Mouse (Mus musculus): ENCODE results near the gene Mrm3. TPM values are rescaled to one million over a fixed set of nuclear protein-coding genes. Genes with fewer than 3 reads are reported as not detected.

Mrm3 gene
- polyA plus RNA-seq, 1 experiment from 2014 or later: 18.6 TPM

GRCm38 (mm10) chr11:76243811-76244546 lies 464 bp downstream of the Mrm3 start:
- no peak for ATAC-seq (replicated peaks; ENCODE audit: low FRiP score)
- 3% methylated on average over 34 of the region's 34 CpGs for WGBS

DNA sequence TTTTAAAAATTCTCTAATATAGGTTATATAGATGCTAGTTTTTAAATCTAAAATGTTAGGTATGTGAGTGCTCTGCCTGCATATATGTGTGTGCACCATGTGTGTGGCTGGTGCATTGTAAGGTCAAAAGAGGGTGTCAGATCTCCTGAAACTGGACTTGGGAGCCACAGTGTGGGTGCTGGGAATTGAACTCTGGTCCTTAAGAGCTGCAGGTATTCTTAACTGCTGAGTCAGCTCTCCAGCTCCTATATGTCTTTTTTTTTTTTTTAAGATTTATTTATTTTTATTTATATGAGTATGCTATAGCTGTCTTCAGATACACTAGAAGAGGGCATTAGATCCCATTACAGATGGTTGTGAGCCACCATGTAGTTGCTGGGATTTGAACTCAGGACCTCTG lies 2.9 kb downstream of the Mrm3 start:
- H3K27me3 ChIP-seq (ENCODE audit: control insufficient read depth, insufficient read depth, low read length): no peaks in the 10 kb centered on the region
- ATAC-seq (replicated peaks; ENCODE audit: low FRiP score): no peak
- H3K36me3 ChIP-seq (ENCODE audit: control insufficient read depth, insufficient read depth, low read length): no peaks in the 10 kb centered on the region
- H3K4me3 ChIP-seq (ENCODE audit: low read depth, low read length): no peak overlapping the region
- no peaks in the 10 kb centered on the region for H3K9me3 ChIP-seq (ENCODE audit: control insufficient read depth, low read length)
- H3K4me1 ChIP-seq (replicated peaks; ENCODE audit: control insufficient read depth, insufficient read depth, low read length): peaks cover 3% of the 10 kb centered on the region
- H3K4me2 ChIP-seq (ENCODE audit: low read depth, low read length, severe bottlenecking): no peak overlapping the region
- H3K9ac ChIP-seq (ENCODE audit: low read length): no peak overlapping the region
- no peak overlapping the region for H3K27ac ChIP-seq (ENCODE audit: low read depth, low read length)
- no peak for DNase-seq (ENCODE audit: low spot score)

More at GRCm38 (mm10) chr11:76243811-76244546, 464 bp downstream of the Mrm3 start:
- H3K27me3 ChIP-seq (ENCODE audit: control insufficient read depth, insufficient read depth, low read length): no peaks in the 10 kb centered on the region
- no peaks in the 10 kb centered on the region for H3K9me3 ChIP-seq (ENCODE audit: control insufficient read depth, low read length)
- peak overlapping the region; percentile 84 for H3K4me3 ChIP-seq (ENCODE audit: low read depth, low read length)
- peaks cover 3% of the 10 kb centered on the region for H3K4me1 ChIP-seq (replicated peaks; ENCODE audit: control insufficient read depth, insufficient read depth, low read length)
- no peak for DNase-seq (ENCODE audit: low spot score)
- peak overlapping the region; percentile 81 for H3K9ac ChIP-seq (ENCODE audit: low read length)
- no peak overlapping the region for H3K27ac ChIP-seq (ENCODE audit: low read depth, low read length)
- H3K36me3 ChIP-seq (ENCODE audit: control insufficient read depth, insufficient read depth, low read length): no peaks in the 10 kb centered on the region
- peak overlapping the region; percentile 81 for H3K4me2 ChIP-seq (ENCODE audit: low read depth, low read length, severe bottlenecking)

GRCm38 (mm10) chr11:76247239-76247638 lies 3.7 kb downstream of the Mrm3 start:
- Histone ChIP-seq H3K4me2 (ENCODE audit: low read depth, low read length, severe bottlenecking) (no peak overlapping the region), H3K9ac (ENCODE audit: low read length) (no peak overlapping the region), H3K4me1 (replicated peaks; ENCODE audit: control insufficient read depth, insufficient read depth, low read length) (peaks cover 3% of the 10 kb centered on the region), H3K27ac (ENCODE audit: low read depth, low read length) (no peak overlapping the region), H3K36me3 (ENCODE audit: control insufficient read depth, insufficient read depth, low read length) (no peaks in the 10 kb centered on the region), H3K4me3 (ENCODE audit: low read depth, low read length) (no peak overlapping the region), H3K9me3 (ENCODE audit: control insufficient read depth, low read length) (no peaks in the 10 kb centered on the region), H3K27me3 (ENCODE audit: control insufficient read depth, insufficient read depth, low read length) (no peaks in the 10 kb centered on the region)
- 61% methylated on average over 2 of the region's 2 CpGs for WGBS
- ATAC-seq (replicated peaks; ENCODE audit: low FRiP score) (no peak), DNase-seq (ENCODE audit: low spot score) (no peak)

GRCm38 (mm10) chr11:76252036-76252435 lies 8.5 kb downstream of the Mrm3 start:
- no peak overlapping the region for H3K9ac ChIP-seq (ENCODE audit: low read length)
- H3K4me2 ChIP-seq (ENCODE audit: low read depth, low read length, severe bottlenecking): no peak overlapping the region
- H3K4me1 ChIP-seq (replicated peaks; ENCODE audit: control insufficient read depth, insufficient read depth, low read length): peaks cover 5% of the 10 kb centered on the region; the same call in 1 of the 2 replicates
- H3K27me3 ChIP-seq (ENCODE audit: control insufficient read depth, insufficient read depth, low read length): no peaks in the 10 kb centered on the region
- H3K4me3 ChIP-seq (ENCODE audit: low read depth, low read length): no peak overlapping the region
- H3K36me3 ChIP-seq (ENCODE audit: control insufficient read depth, insufficient read depth, low read length): no peaks in the 10 kb centered on the region
- peak; percentile 45 for DNase-seq (ENCODE audit: low spot score)
- ATAC-seq (replicated peaks; ENCODE audit: low FRiP score): no peak
- H3K27ac ChIP-seq (ENCODE audit: low read depth, low read length): no peak overlapping the region
- 71% methylated on average over 3 of the region's 3 CpGs for WGBS
- no peaks in the 10 kb centered on the region for H3K9me3 ChIP-seq (ENCODE audit: control insufficient read depth, low read length)

DNA sequence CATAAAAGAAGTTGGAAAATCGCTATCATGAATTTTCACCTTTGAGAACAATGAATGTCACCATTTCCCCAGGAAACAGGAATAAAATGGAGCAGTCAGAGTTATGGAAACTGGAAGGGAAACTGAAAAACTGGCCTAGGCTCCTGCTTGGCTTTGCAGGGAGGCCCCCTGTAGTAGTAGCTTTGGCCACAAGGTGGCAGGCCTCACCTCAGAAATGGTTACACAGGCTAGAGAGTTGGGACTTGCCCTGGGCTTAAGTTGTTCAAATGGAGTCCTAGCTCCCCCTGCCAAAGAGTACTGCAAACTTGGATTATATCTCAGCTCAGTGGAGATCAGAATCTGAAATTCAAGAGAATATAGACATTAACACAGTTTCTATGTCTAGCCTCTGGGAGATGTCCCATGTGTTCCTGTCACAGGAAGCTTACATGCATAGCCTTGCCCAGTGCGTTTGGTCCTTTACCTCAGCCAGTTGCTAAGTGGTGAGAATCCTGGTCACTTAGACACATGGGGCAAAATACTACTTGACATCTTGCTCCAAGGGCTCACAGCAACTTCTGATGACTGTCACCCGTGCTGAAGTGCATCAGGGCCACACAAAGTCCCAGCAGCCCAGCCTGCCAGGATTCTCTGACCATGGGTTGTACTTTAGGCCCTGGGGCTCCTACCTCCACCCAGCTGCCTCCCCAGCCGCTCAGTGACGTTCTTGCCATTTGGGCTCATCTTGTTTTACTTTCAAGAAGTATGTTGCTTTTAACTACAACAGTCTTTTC lies 9.8 kb downstream of the Mrm3 start:
- Histone ChIP-seq H3K4me3 (ENCODE audit: low read depth, low read length) (no peak overlapping the region), H3K4me2 (ENCODE audit: low read depth, low read length, severe bottlenecking) (no peak overlapping the region), H3K9ac (ENCODE audit: low read length) (no peak overlapping the region), H3K4me1 (replicated peaks; ENCODE audit: control insufficient read depth, insufficient read depth, low read length) (peaks cover 5% of the 10 kb centered on the region; the same call in 1 of the 2 replicates), H3K27me3 (ENCODE audit: control insufficient read depth, insufficient read depth, low read length) (no peaks in the 10 kb centered on the region), H3K9me3 (ENCODE audit: control insufficient read depth, low read length) (no peaks in the 10 kb centered on the region), H3K27ac (ENCODE audit: low read depth, low read length) (0 out of 2 replicates have a peak overlapping the region, but pooled peaks have one; percentile 7), H3K36me3 (ENCODE audit: control insufficient read depth, insufficient read depth, low read length) (no peaks in the 10 kb centered on the region; the same call in 1 of the 2 replicates)
- ATAC-seq (replicated peaks; ENCODE audit: low FRiP score): peak; percentile 85
- 53% methylated on average over 5 of the region's 5 CpGs for WGBS
- peak; percentile 90 for DNase-seq (ENCODE audit: low spot score)

GRCm38 (mm10) chr11:76253918-76254264 lies 10.4 kb downstream of the Mrm3 start:
- Histone ChIP-seq H3K36me3 (ENCODE audit: control insufficient read depth, insufficient read depth, low read length) (no peaks in the 10 kb centered on the region; the same call in 1 of the 2 replicates), H3K9me3 (ENCODE audit: control insufficient read depth, low read length) (no peaks in the 10 kb centered on the region), H3K4me1 (replicated peaks; ENCODE audit: control insufficient read depth, insufficient read depth, low read length) (peaks cover 5% of the 10 kb centered on the region; the same call in 1 of the 2 replicates), H3K27ac (ENCODE audit: low read depth, low read length) (peak overlapping the region; percentile 7; the same call in 1 of the 2 replicates), H3K9ac (ENCODE audit: low read length) (no peak overlapping the region), H3K4me3 (ENCODE audit: low read depth, low read length) (no peak overlapping the region), H3K4me2 (ENCODE audit: low read depth, low read length, severe bottlenecking) (no peak overlapping the region), H3K27me3 (ENCODE audit: control insufficient read depth, insufficient read depth, low read length) (no peaks in the 10 kb centered on the region)
- WGBS: 76% methylated on average over 4 of the region's 4 CpGs
- DNase-seq (ENCODE audit: low spot score) (no peak), ATAC-seq (replicated peaks; ENCODE audit: low FRiP score) (no peak)

DNA sequence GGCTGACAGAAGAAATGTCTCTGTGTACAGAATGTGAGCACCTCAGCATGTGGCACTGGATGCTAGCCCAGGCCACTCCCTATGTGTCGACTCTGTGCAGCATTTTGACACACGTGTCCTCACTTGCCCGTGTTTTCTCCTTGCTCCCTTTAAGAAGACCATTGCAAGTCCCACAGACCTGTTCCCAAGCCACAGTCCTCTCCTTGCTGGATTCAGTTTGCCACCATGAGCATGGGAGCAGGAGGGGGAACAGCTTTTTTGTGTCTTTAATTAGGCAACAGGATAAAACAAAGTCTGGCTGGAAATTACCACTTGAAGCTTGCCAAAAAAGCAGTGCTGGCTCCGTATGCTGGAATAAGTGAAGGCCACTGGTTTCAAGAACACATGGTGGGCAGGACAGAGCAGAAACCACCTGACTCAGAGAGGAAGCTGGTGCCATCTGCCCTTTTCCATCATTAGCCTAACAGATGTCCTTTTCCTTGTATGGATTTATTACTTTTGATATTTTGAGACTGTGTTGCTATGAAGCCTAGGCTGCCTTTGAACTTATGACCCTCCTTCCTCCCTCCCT lies 12.0 kb downstream of the Mrm3 start:
- Histone ChIP-seq H3K9ac (ENCODE audit: low read length) (no peak overlapping the region), H3K4me1 (replicated peaks; ENCODE audit: control insufficient read depth, insufficient read depth, low read length) (peaks cover 11% of the 10 kb centered on the region), H3K27ac (ENCODE audit: low read depth, low read length) (no peak overlapping the region), H3K27me3 (ENCODE audit: control insufficient read depth, insufficient read depth, low read length) (no peaks in the 10 kb centered on the region), H3K9me3 (ENCODE audit: control insufficient read depth, low read length) (no peaks in the 10 kb centered on the region), H3K36me3 (ENCODE audit: control insufficient read depth, insufficient read depth, low read length) (no peaks in the 10 kb centered on the region; the same call in 1 of the 2 replicates), H3K4me2 (ENCODE audit: low read depth, low read length, severe bottlenecking) (no peak overlapping the region), H3K4me3 (ENCODE audit: low read depth, low read length) (no peak overlapping the region)
- DNase-seq (ENCODE audit: low spot score) (no peak), ATAC-seq (replicated peaks; ENCODE audit: low FRiP score) (no peak)
- 72% methylated on average over 4 of the region's 4 CpGs for WGBS

- DNase-seq (ENCODE audit: low spot score): no peak
Measured at GRCm38 (mm10) chr11:76256129-76256528, 12.6 kb downstream of the Mrm3 start.

More at GRCm38 (mm10) chr11:76256129-76256528, 12.6 kb downstream of the Mrm3 start:
- WGBS: 68% methylated on average over 5 of the region's 5 CpGs
- Histone ChIP-seq H3K4me2 (ENCODE audit: low read depth, low read length, severe bottlenecking) (no peak overlapping the region), H3K4me1 (replicated peaks; ENCODE audit: control insufficient read depth, insufficient read depth, low read length) (peaks cover 16% of the 10 kb centered on the region), H3K9me3 (ENCODE audit: control insufficient read depth, low read length) (no peaks in the 10 kb centered on the region), H3K9ac (ENCODE audit: low read length) (no peak overlapping the region), H3K27me3 (ENCODE audit: control insufficient read depth, insufficient read depth, low read length) (no peaks in the 10 kb centered on the region), H3K4me3 (ENCODE audit: low read depth, low read length) (no peak overlapping the region), H3K27ac (ENCODE audit: low read depth, low read length) (0 out of 2 replicates have a peak overlapping the region, but pooled peaks have one; percentile 6), H3K36me3 (ENCODE audit: control insufficient read depth, insufficient read depth, low read length) (no peaks in the 10 kb centered on the region; the same call in 1 of the 2 replicates)
- no peak for ATAC-seq (replicated peaks; ENCODE audit: low FRiP score)

Data from forebrain, embryonic 11.5 days (tissue).